Mouse (Mus musculus) heart, postnatal 0 days (tissue): ENCODE measurements around the gene Olfr641.

Experiments
- CTCF ChIP-seq: IDR thresholded peaks from 2 replicates; pipeline ENCODE4 v1.5.1; 2016; ENCODE audit warnings: antibody characterized with exemption, control low read depth, low read depth
- EP300 ChIP-seq: IDR thresholded peaks from 2 replicates; pipeline ENCODE4 v1.6.1; 2016; ENCODE audit warnings: antibody characterized with exemption, low read depth

- TF ChIP-seq CTCF (no peak), EP300 (no peak)
Measured at GRCm38 (mm10) chr7:104035145-104035544, at the start of gene Olfr641.
